Mouse (Mus musculus) heart, postnatal 4 days (tissue): ENCODE data around the gene Cd93. TPM values are rescaled to one million over a fixed set of nuclear protein-coding genes. Genes with fewer than 3 reads are reported as not detected.

ENCODE experiments used
- DNase-seq: peaks from one replicate; pipeline ENCODE4 v3.0.0; 2021
- total RNA-seq, 2 experiments: library from RNA; stranded (reverse); gene quantifications; 2 replicates each; pipeline ENCODE4 v1.2.3; 2021

Cd93 gene
- 100 to 1,000 TPM; 160 to 168 TPM for total RNA-seq

- DNase-seq: peak; percentile 56
These were observed at the start of gene Cd93 for GRCm38 (mm10) chr2:148443249-148443958. Gene Cd93 (minus strand): TSS chr2:148443563.

- DNase-seq: no peak
These were observed 48.7 kb upstream of the Cd93 start for GRCm38 (mm10) chr2:148492108-148492507.

- DNase-seq: no peak
These were observed 46.8 kb upstream of the Cd93 start for GRCm38 (mm10) chr2:148490150-148490549.

- no peak for DNase-seq
These were observed 45.5 kb upstream of the Cd93 start for GRCm38 (mm10) chr2:148488885-148489284.

- DNase-seq: no peak
These were observed 42.2 kb upstream of the Cd93 start for GRCm38 (mm10) chr2:148485576-148485975.

- DNase-seq: no peak
These were observed 37.0 kb upstream of the Cd93 start for GRCm38 (mm10) chr2:148480376-148480775.

- DNase-seq: peak; percentile 76
These were observed 34.9 kb upstream of the Cd93 start for GRCm38 (mm10) chr2:148478141-148478701.

- no peak for DNase-seq
These were observed 34.0 kb upstream of the Cd93 start for GRCm38 (mm10) chr2:148477346-148477745.

- no peak for DNase-seq
These were observed 33.2 kb upstream of the Cd93 start for GRCm38 (mm10) chr2:148476576-148476975.

- no peak for DNase-seq
These were observed 32.6 kb upstream of the Cd93 start for GRCm38 (mm10) chr2:148475879-148476495.

- no peak for DNase-seq
These were observed 26.2 kb upstream of the Cd93 start for GRCm38 (mm10) chr2:148469341-148470238.

- DNase-seq: no peak
These were observed 24.6 kb upstream of the Cd93 start for GRCm38 (mm10) chr2:148467921-148468440.

- no peak for DNase-seq
These were observed 12.0 kb upstream of the Cd93 start for GRCm38 (mm10) chr2:148455341-148455740.

GRCm38 (mm10) chr2:148454014-148454542 lies 10.7 kb upstream of the Cd93 start:
- DNase-seq: no peak

GRCm38 (mm10) chr2:148453061-148453460 lies 9.7 kb upstream of the Cd93 start:
- no peak for DNase-seq

GRCm38 (mm10) chr2:148451498-148451897 lies 8.1 kb upstream of the Cd93 start:
- DNase-seq: no peak

GRCm38 (mm10) chr2:148450616-148451015 lies 7.3 kb upstream of the Cd93 start:
- DNase-seq: no peak

- no peak for DNase-seq
These were observed 6.3 kb upstream of the Cd93 start for GRCm38 (mm10) chr2:148449659-148450058.

- no peak for DNase-seq
These were observed 3.1 kb upstream of the Cd93 start for GRCm38 (mm10) chr2:148446446-148446845.

GRCm38 (mm10) chr2:148445616-148446015 lies 2.3 kb upstream of the Cd93 start:
- DNase-seq: no peak

- no peak for DNase-seq
These were observed 1.1 kb upstream of the Cd93 start for GRCm38 (mm10) chr2:148444472-148444871.

- DNase-seq: no peak
These were observed 653 bp downstream of the Cd93 start for GRCm38 (mm10) chr2:148442710-148443109.
